Mouse (Mus musculus) limb, embryonic 12.5 days (tissue): ENCODE measurements around the gene Wwox. TPM values are rescaled to one million over a fixed set of nuclear protein-coding genes. Genes with fewer than 3 reads are reported as not detected.

Experiments used
- ATAC-seq: fragments of 200-750 bp; cut with Nextera tagmentation; 2 replicates; pipeline ENCODE4 v1.8.0; 2017; ENCODE audit warnings: low read depth, moderate TSS enrichment; ENCODE audit not compliant: insufficient number of reproducible peaks, insufficient read depth, low FRiP score, low TSS enrichment
- H3K27ac ChIP-seq: fragments of 300-500 bp; sonication (generic); 2 replicates; pipeline ENCODE4 v1.5.1; 2016; ENCODE audit warnings: mild to moderate bottlenecking, moderate library complexity
- H3K27me3 ChIP-seq: fragments of 300-500 bp; sonication (generic); 2 replicates; pipeline ENCODE4 v1.6.1; 2016; ENCODE audit warnings: mild to moderate bottlenecking, moderate library complexity
- H3K36me3 ChIP-seq: fragments of 300-500 bp; sonication (generic); 2 replicates; pipeline ENCODE4 v1.6.1; 2016; ENCODE audit warnings: mild to moderate bottlenecking, moderate library complexity
- H3K4me1 ChIP-seq: fragments of 300-500 bp; sonication (generic); replicated peaks from 2 replicates; pipeline ENCODE4 v1.6.1; 2016
- H3K4me2 ChIP-seq: fragments of 300-500 bp; sonication (generic); 2 replicates; pipeline ENCODE4 v1.6.1; 2016; ENCODE audit warnings: mild to moderate bottlenecking, moderate library complexity
- H3K4me3 ChIP-seq: fragments of 300-500 bp; sonication (generic); replicated peaks from 2 replicates; pipeline ENCODE4 v1.5.1; 2016; ENCODE audit warnings: mild to moderate bottlenecking
- H3K9ac ChIP-seq: fragments of 300-500 bp; sonication (generic); replicated peaks from 2 replicates; pipeline ENCODE4 v1.6.1; 2016; ENCODE audit warnings: mild to moderate bottlenecking, moderate library complexity
- H3K9me3 ChIP-seq: fragments of 300-500 bp; sonication (generic); 2 replicates; pipeline ENCODE4 v1.6.1; 2016; ENCODE audit warnings: mild to moderate bottlenecking, moderate library complexity
- WGBS: fragments of 180-500 bp; shearing (Covaris S2); methylation state at CpG from one replicate; pipeline ENCODE4 v1.1.7; 2016; 5-methylcytosine and 5-hydroxymethylcytosine counted together
- polyA plus RNA-seq: library from polyadenylated mRNA; unstranded; fragments of >200 nt; fragmentation: Nextera tagmentation; extraction: Ambion mirVana; gene quantifications from 2 replicates; pipeline ENCODE4 v1.2.1, GENCODE M21; 2016

The Wwox gene
- polyA plus RNA-seq, 1 experiment from 2014 or later: 10.2 TPM

DNA sequence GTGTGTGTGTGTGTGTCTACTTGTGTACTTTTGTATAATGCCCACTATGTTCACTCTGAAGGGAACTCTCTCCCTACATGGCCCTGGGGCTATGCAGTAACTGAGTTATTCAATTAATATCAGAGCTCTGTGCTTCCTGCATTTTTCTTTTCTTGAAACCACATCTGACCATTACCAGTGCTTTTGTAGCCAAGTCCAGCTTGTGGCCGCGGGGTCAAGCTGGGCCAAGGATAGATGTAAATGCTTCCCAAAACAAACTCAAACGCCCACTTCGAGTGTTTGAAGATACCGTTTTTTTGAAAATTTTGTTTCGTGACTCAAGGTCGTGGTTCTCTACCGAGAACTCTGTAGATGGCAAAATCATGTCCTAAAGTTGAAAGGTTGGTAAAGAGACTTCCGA is 337.2 kb downstream of the Wwox start:
- WGBS: 93% methylated on average over 9 of the region's 9 CpGs
- H3K9ac ChIP-seq: no peak overlapping the region
- H3K36me3 ChIP-seq: no peaks in the 10 kb centered on the region
- H3K4me1 ChIP-seq: peaks cover 26% of the 10 kb centered on the region
- no peak overlapping the region for H3K27ac ChIP-seq
- H3K4me2 ChIP-seq: no peak overlapping the region
- no peak for ATAC-seq
- H3K27me3 ChIP-seq: peaks cover 11% of the 10 kb centered on the region
- no peaks in the 10 kb centered on the region for H3K9me3 ChIP-seq
- H3K4me3 ChIP-seq: no peak overlapping the region

- peaks cover 14% of the 10 kb centered on the region for H3K27me3 ChIP-seq
- H3K27ac ChIP-seq: no peak overlapping the region
- no peak overlapping the region for H3K4me3 ChIP-seq
- no peak overlapping the region for H3K9ac ChIP-seq
- H3K4me2 ChIP-seq: no peak overlapping the region
- H3K9me3 ChIP-seq: no peaks in the 10 kb centered on the region
- 74% methylated on average over 10 of the region's 10 CpGs for WGBS
- ATAC-seq: no peak
- H3K4me1 ChIP-seq: peaks cover 23% of the 10 kb centered on the region
- no peaks in the 10 kb centered on the region for H3K36me3 ChIP-seq
These were observed 338.0 kb downstream of the Wwox start for GRCm38 (mm10) chr8:114777271-114777980.

GRCm38 (mm10) chr8:114779002-114779401 is 339.5 kb downstream of the Wwox start:
- Histone ChIP-seq H3K36me3 (no peaks in the 10 kb centered on the region), H3K27me3 (peaks cover 22% of the 10 kb centered on the region), H3K4me2 (no peak overlapping the region), H3K4me3 (no peak overlapping the region), H3K4me1 (peaks cover 10% of the 10 kb centered on the region), H3K9ac (no peak overlapping the region), H3K27ac (no peak overlapping the region), H3K9me3 (no peaks in the 10 kb centered on the region)
- ATAC-seq: no peak
- WGBS: 91% methylated on average over 9 of the region's 9 CpGs

- Histone ChIP-seq H3K4me1 (no peaks in the 10 kb centered on the region; the same call in 1 of the 2 replicates), H3K27me3 (peaks cover 13% of the 10 kb centered on the region; the same call in 1 of the 2 replicates), H3K9ac (no peak overlapping the region), H3K4me2 (no peak overlapping the region), H3K4me3 (no peak overlapping the region), H3K27ac (no peak overlapping the region), H3K9me3 (no peaks in the 10 kb centered on the region), H3K36me3 (no peaks in the 10 kb centered on the region)
- no peak for ATAC-seq
- 72% methylated on average over 8 of the region's 8 CpGs for WGBS
These were observed 343.9 kb downstream of the Wwox start for GRCm38 (mm10) chr8:114783321-114783720.

- Histone ChIP-seq H3K27ac (no peak overlapping the region), H3K36me3 (no peaks in the 10 kb centered on the region), H3K9me3 (no peaks in the 10 kb centered on the region), H3K4me1 (no peaks in the 10 kb centered on the region; the same call in 1 of the 2 replicates), H3K4me2 (no peak overlapping the region), H3K9ac (no peak overlapping the region), H3K27me3 (peaks cover 13% of the 10 kb centered on the region; the same call in 1 of the 2 replicates), H3K4me3 (no peak overlapping the region)
- 77% methylated on average over 11 of the region's 11 CpGs for WGBS
- no peak for ATAC-seq
These were observed 346.4 kb downstream of the Wwox start for GRCm38 (mm10) chr8:114785834-114786233.

DNA sequence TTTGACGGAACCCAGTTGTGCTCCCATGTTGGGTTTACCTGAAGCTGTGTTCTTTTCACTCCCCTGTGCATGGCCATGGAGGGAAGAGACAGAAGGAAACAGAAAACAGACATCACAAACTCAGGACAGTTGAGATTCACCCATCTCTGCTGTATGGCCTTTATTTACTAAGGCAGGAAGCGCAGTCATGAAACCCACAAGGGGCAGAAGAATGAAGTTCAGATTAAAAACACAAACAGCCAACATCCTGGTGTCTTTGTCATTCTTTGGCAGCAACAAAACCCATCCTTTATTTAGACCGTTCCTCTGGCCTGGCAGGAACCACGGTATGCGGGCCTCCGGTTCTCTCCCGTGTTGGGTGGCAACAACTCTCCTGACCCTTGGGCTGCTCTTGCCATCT is 350.2 kb downstream of the Wwox start:
- Histone ChIP-seq H3K27me3 (no peaks in the 10 kb centered on the region), H3K4me1 (no peaks in the 10 kb centered on the region; the same call in 1 of the 2 replicates), H3K9ac (no peak overlapping the region), H3K9me3 (no peaks in the 10 kb centered on the region), H3K4me3 (no peak overlapping the region), H3K4me2 (no peak overlapping the region), H3K36me3 (no peaks in the 10 kb centered on the region), H3K27ac (no peak overlapping the region)
- 96% methylated on average over 7 of the region's 7 CpGs for WGBS
- no peak for ATAC-seq

- H3K27me3 ChIP-seq: no peaks in the 10 kb centered on the region
- no peak overlapping the region for H3K9ac ChIP-seq
- no peak overlapping the region for H3K4me3 ChIP-seq
- no peak overlapping the region for H3K27ac ChIP-seq
- WGBS: 66% methylated on average over 7 of the region's 7 CpGs
- no peak for ATAC-seq
- H3K9me3 ChIP-seq: no peaks in the 10 kb centered on the region
- no peak overlapping the region for H3K4me2 ChIP-seq
- no peaks in the 10 kb centered on the region for H3K36me3 ChIP-seq
- H3K4me1 ChIP-seq: no peaks in the 10 kb centered on the region
These were observed 351.3 kb downstream of the Wwox start for GRCm38 (mm10) chr8:114790754-114791153.

DNA sequence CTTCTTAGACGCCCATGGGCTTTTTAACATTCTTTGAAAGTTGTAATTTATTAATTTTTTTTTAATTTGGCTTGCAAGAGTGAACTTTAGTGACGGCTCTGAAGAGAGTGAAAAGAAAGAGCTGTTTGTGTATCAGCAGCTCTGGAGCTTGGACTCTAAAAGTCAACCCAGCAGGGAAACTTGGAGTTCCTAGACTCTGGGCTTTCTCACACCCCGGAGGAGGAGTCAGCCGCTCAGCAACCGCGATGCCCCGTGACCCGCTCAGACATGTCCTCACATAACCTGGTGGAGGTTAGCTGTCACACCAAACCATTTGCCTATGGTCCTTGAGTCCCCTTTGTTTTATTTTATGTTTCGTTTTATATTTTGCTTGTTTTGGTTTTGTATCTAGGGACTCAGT is 354.2 kb downstream of the Wwox start:
- Histone ChIP-seq H3K27me3 (no peaks in the 10 kb centered on the region), H3K9ac (no peak overlapping the region), H3K4me2 (no peak overlapping the region), H3K27ac (no peak overlapping the region), H3K4me3 (no peak overlapping the region), H3K4me1 (no peaks in the 10 kb centered on the region), H3K36me3 (no peaks in the 10 kb centered on the region), H3K9me3 (no peaks in the 10 kb centered on the region)
- WGBS: 77% methylated on average over 9 of the region's 9 CpGs
- no peak for ATAC-seq

DNA sequence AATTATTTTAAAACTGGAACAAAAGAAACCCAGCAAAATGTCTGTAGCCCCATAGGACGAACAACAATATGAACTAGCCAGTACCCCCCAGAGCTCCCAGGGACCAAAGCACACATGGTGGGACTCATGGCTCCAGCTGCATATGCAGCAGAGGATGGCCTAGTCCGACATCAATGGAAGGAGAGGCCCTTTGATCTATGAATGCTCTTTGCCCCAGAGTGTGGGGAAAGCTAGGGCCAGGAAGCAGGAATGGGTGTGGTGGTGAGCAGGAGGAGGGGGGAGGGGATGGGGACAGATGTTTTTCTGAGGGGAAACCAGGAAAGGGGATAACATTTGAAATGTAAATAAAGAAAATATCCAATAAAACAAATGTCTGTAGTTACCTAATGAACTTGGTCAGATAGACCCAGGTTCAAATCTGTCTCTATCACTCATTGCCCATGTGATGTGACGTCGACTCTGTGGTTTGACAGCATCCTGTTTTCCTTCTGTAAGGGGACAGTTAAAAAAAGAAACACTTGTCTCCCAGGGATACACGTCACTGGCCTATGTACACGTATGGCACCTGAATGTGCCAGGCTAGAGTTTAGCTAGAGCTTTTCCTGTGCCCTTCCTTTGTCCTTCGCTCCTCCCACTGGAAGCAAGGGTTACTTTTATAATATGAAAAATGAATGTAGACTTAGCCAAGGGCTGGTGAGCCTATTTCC is 362.1 kb downstream of the Wwox start:
- Histone ChIP-seq H3K4me3 (no peak overlapping the region), H3K9me3 (no peaks in the 10 kb centered on the region), H3K27me3 (no peaks in the 10 kb centered on the region), H3K4me2 (no peak overlapping the region), H3K27ac (no peak overlapping the region), H3K36me3 (no peaks in the 10 kb centered on the region), H3K9ac (no peak overlapping the region), H3K4me1 (no peaks in the 10 kb centered on the region)
- ATAC-seq: no peak
- WGBS: 60% methylated on average over 7 of the region's 7 CpGs

DNA sequence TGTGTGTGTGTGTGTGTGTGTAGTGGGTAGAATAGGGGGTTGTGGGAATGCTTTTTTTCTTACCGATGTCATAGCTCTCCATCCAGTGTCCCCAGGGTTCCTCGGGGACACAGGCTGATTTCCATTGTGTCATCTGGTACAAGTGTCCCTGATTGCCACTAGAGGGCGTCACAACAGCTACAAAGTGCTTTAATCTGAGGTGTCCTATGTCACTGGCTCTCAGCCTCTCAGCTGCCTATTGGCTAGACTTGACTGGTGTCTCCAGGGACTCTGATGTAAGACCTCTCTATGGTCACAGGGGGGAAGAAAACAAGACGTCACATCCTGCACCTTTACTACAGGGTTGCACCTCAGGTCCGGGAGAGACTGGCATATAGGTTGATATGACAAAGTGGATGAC is 363.7 kb downstream of the Wwox start:
- 63% methylated on average over 5 of the region's 5 CpGs for WGBS
- Histone ChIP-seq H3K4me1 (no peaks in the 10 kb centered on the region), H3K9me3 (no peaks in the 10 kb centered on the region), H3K4me2 (no peak overlapping the region), H3K9ac (no peak overlapping the region), H3K36me3 (no peaks in the 10 kb centered on the region), H3K27me3 (no peaks in the 10 kb centered on the region), H3K27ac (no peak overlapping the region), H3K4me3 (no peak overlapping the region)
- ATAC-seq: no peak

DNA sequence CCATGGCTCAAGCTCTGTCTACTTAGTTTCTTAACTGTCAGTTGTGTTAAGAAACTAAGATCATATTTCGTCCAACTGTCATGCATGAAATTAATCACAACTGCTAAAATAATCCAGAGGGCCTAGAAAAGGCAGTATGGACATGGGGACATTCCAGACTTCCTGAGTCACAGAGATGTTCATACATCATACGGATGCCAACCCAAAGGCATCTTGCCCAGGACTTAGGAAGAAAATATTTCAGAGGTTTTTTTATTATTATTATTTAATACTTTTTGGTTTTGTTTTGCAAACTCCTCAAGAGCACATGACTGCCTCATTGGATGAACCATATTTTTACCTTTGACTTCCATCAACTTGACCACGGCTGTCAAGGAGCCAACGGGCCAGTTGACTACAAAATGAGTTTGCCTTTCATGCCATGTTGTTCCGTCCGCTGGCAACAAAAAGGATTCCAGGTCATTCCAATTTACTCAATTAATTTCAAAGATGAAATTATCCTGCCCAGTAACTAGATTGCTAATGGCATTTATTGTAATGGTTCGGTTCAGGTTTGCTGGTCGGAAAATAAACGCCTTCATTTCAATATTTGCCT is 367.5 kb downstream of the Wwox start:
- H3K27me3 ChIP-seq: no peaks in the 10 kb centered on the region
- H3K4me1 ChIP-seq: no peaks in the 10 kb centered on the region
- H3K4me2 ChIP-seq: no peak overlapping the region
- ATAC-seq: no peak
- H3K36me3 ChIP-seq: no peaks in the 10 kb centered on the region
- 0 out of 2 replicates have a peak, but pooled peaks cover 3% of the 10 kb centered on the region for H3K9me3 ChIP-seq
- WGBS: 93% methylated on average over 9 of the region's 9 CpGs
- no peak overlapping the region for H3K4me3 ChIP-seq
- no peak overlapping the region for H3K27ac ChIP-seq
- H3K9ac ChIP-seq: no peak overlapping the region
